Mouse (Mus musculus) kidney, embryonic 14.5 days (tissue): Measurements from ENCODE around the gene Gm28635. TPM values are rescaled to one million over a fixed set of nuclear protein-coding genes. Genes with fewer than 3 reads are reported as not detected.
"Not testable (repeated sequence)": the region's sequence is repeated elsewhere in the genome, so short reads cannot be mapped to it uniquely, and the experiment has no call there.

Source experiments
- ATAC-seq: fragments of 200-750 bp; cut with Nextera tagmentation; 2 replicates; pipeline ENCODE4 v1.8.0; 2017; ENCODE audit warnings: moderate number of reproducible peaks, mild to moderate bottlenecking, moderate TSS enrichment, moderate library complexity; ENCODE audit not compliant: low FRiP score, low TSS enrichment
- H3K27ac ChIP-seq: fragments of 300-500 bp; sonication (generic); 2 replicates; pipeline ENCODE4 v1.5.1; 2014; ENCODE audit warnings: low read depth, mild to moderate bottlenecking, low read length, moderate library complexity, mixed read lengths
- H3K27me3 ChIP-seq: fragments of 300-500 bp; sonication (generic); 2 replicates; pipeline ENCODE4 v1.6.1; 2014; ENCODE audit warnings: mild to moderate bottlenecking, low read length; ENCODE audit not compliant: control insufficient read depth, insufficient read depth
- H3K36me3 ChIP-seq: fragments of 300-500 bp; sonication (generic); 2 replicates; pipeline ENCODE4 v1.6.1; 2014; ENCODE audit warnings: low read length, mixed read lengths; ENCODE audit not compliant: control insufficient read depth, insufficient read depth
- H3K4me1 ChIP-seq: fragments of 300-500 bp; sonication (generic); 2 replicates; pipeline ENCODE4 v1.6.1; 2014; ENCODE audit warnings: low read length, mixed read lengths; ENCODE audit not compliant: control insufficient read depth, insufficient read depth
- H3K4me2 ChIP-seq: fragments of 300-500 bp; sonication (generic); replicated peaks from 2 replicates; pipeline ENCODE4 v1.6.1; 2014; ENCODE audit warnings: low read depth, mild to moderate bottlenecking, low read length
- H3K4me3 ChIP-seq: fragments of 300-500 bp; sonication (generic); 2 replicates; pipeline ENCODE4 v1.5.1; 2014; ENCODE audit warnings: mild to moderate bottlenecking, low read length
- H3K9ac ChIP-seq: fragments of 300-500 bp; sonication (generic); 2 replicates; pipeline ENCODE4 v1.6.1; 2014; ENCODE audit warnings: low read depth, mild to moderate bottlenecking, low read length, moderate library complexity
- H3K9me3 ChIP-seq: fragments of 300-500 bp; sonication (generic); 2 replicates; pipeline ENCODE4 v1.6.1; 2016; ENCODE audit warnings: low read length; ENCODE audit not compliant: control insufficient read depth
- WGBS: fragments of 180-500 bp; shearing (Covaris S2); extraction: QIAGEN DNeasy Blood & Tissue Kit; methylation state at CpG from one replicate; pipeline ENCODE4 v1.1.7; 2014; 5-methylcytosine and 5-hydroxymethylcytosine counted together
- polyA plus RNA-seq: library from polyadenylated mRNA; unstranded; fragments of >200 nt; fragmentation: Nextera tagmentation; extraction: Ambion mirVana; gene quantifications from 2 replicates; pipeline ENCODE4 v1.2.1, GENCODE M21; 2014

Gene Gm28635
- polyA plus RNA-seq, 1 experiment from 2014 or later, result not detected

- H3K4me2 ChIP-seq, result no peak overlapping the region
- no peak overlapping the region for H3K4me3 ChIP-seq
- no peaks in the 10 kb centered on the region for H3K27me3 ChIP-seq
- H3K27ac ChIP-seq, result no peak overlapping the region
- ATAC-seq, result no peak
- no peak overlapping the region for H3K9ac ChIP-seq
- H3K4me1 ChIP-seq, result no peaks in the 10 kb centered on the region
- H3K9me3 ChIP-seq, result no peaks in the 10 kb centered on the region
- WGBS, result 100% methylated on average over 1 of the region's 1 CpGs
- peaks cover 44% of the 10 kb centered on the region for H3K36me3 ChIP-seq
Observed at GRCm38 (mm10) chr2:84703497-84703896, 25.7 kb upstream of the Gm28635 start.

GRCm38 (mm10) chr2:84695007-84695695 is 17.3 kb upstream of the Gm28635 start:
- H3K4me2 ChIP-seq, result no peak overlapping the region
- H3K4me1 ChIP-seq, result no peaks in the 10 kb centered on the region
- H3K4me3 ChIP-seq, result no peak overlapping the region
- H3K9me3 ChIP-seq, result no peaks in the 10 kb centered on the region
- 91% methylated on average over 5 of the region's 5 CpGs for WGBS
- H3K9ac ChIP-seq, result no peak overlapping the region
- ATAC-seq, result no peak
- H3K27me3 ChIP-seq, result no peaks in the 10 kb centered on the region
- H3K36me3 ChIP-seq, result peaks cover 77% of the 10 kb centered on the region
- no peak overlapping the region for H3K27ac ChIP-seq

- no peak for ATAC-seq
- H3K4me1 ChIP-seq, result no peaks in the 10 kb centered on the region
- peaks cover 92% of the 10 kb centered on the region for H3K36me3 ChIP-seq
- 89% methylated on average over 12 of the region's 12 CpGs for WGBS
- H3K9ac ChIP-seq, result no peak overlapping the region
- no peaks in the 10 kb centered on the region for H3K27me3 ChIP-seq
- H3K27ac ChIP-seq, result no peak overlapping the region
- no peaks in the 10 kb centered on the region for H3K9me3 ChIP-seq
- H3K4me2 ChIP-seq, result no peak overlapping the region
- no peak overlapping the region for H3K4me3 ChIP-seq
Observed at GRCm38 (mm10) chr2:84690050-84690449, 12.2 kb upstream of the Gm28635 start.

- Histone ChIP-seq H3K27ac (no peak overlapping the region), H3K4me1 (no peaks in the 10 kb centered on the region), H3K4me2 (no peak overlapping the region), H3K27me3 (no peaks in the 10 kb centered on the region), H3K36me3 (peaks cover 85% of the 10 kb centered on the region), H3K4me3 (no peak overlapping the region), H3K9ac (no peak overlapping the region), H3K9me3 (no peaks in the 10 kb centered on the region)
- ATAC-seq, result no peak
- 81% methylated on average over 2 of the region's 2 CpGs for WGBS
Observed at GRCm38 (mm10) chr2:84688080-84688844, 10.4 kb upstream of the Gm28635 start.

- Histone ChIP-seq H3K4me1 (no peaks in the 10 kb centered on the region; the same call in 1 of the 2 replicates), H3K36me3 (peaks cover 42% of the 10 kb centered on the region), H3K27me3 (no peaks in the 10 kb centered on the region), H3K27ac (no peak overlapping the region), H3K4me3 (no peak overlapping the region), H3K9me3 (no peaks in the 10 kb centered on the region), H3K9ac (no peak overlapping the region), H3K4me2 (no peak overlapping the region)
- WGBS, result 85% methylated on average over 6 of the region's 6 CpGs
- ATAC-seq, result no peak
Observed at GRCm38 (mm10) chr2:84682605-84683183, 4.9 kb upstream of the Gm28635 start.

GRCm38 (mm10) chr2:84679016-84679415 is 1.2 kb upstream of the Gm28635 start, which contains the start of gene Tmx2:
Gene Tmx2 (minus strand): TSS chr2:84679140.
- Histone ChIP-seq H3K4me3 (peak within 1 kb of the TSS; percentile 99), H3K9me3 (no peaks in the 10 kb centered on the region), H3K4me1 (peaks cover 12% of the 10 kb centered on the region; the same call in 1 of the 2 replicates), H3K4me2 (peak within 1 kb of the TSS; percentile 81), H3K36me3 (peaks cover 29% of the 10 kb centered on the region), H3K9ac (peak within 1 kb of the TSS; percentile 89), H3K27me3 (no peaks in the 10 kb centered on the region), H3K27ac (peak within 1 kb of the TSS; percentile 59; the same call in 1 of the 2 replicates)
- ATAC-seq, result no peak
- WGBS, result 17% methylated on average over 8 of the region's 8 CpGs

DNA sequence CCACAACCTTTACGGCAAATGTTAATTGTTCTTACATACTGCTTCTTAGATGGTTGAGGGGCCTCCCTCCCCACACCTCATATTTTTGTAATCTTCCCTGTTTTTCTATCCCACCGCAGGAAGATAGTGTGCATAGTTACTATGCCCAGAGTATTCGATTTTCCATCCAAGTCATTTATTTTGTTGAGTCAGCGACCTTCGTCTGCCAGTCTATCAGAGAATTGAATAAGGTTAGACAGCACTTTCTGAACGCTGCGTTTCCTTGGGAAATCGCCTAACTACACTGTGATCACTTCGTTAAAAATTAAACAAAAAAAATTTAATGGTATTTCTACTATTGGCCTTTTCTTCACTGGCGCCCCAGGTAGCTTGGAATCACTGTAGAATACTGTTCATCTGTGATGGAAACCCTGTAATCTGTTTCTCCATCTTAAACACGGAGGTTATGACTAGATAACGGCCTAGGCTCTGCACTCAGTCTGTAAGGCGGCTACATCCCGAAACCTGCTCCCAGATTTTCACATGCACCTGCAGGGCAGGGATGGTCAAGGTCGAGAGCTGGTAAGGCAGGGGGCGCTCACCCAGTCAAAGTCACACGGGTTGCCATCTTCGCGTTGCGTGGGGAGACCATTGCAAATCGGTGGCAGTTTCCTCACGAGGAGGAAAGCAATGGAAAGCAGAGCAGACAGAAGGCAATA is 422 bp downstream of the Gm28635 start:
- H3K9me3 ChIP-seq, result no peaks in the 10 kb centered on the region
- peak overlapping the region; percentile 99 for H3K4me3 ChIP-seq
- H3K27me3 ChIP-seq, result no peaks in the 10 kb centered on the region
- peak overlapping the region; percentile 64 for H3K9ac ChIP-seq
- peak; percentile 51 for ATAC-seq
- WGBS, result 11% methylated on average over 22 of the region's 22 CpGs
- no peak overlapping the region for H3K27ac ChIP-seq
- peak overlapping the region; percentile 72 for H3K4me2 ChIP-seq
- H3K4me1 ChIP-seq, result peaks cover 12% of the 10 kb centered on the region; the same call in 1 of the 2 replicates
- peaks cover 38% of the 10 kb centered on the region for H3K36me3 ChIP-seq

DNA sequence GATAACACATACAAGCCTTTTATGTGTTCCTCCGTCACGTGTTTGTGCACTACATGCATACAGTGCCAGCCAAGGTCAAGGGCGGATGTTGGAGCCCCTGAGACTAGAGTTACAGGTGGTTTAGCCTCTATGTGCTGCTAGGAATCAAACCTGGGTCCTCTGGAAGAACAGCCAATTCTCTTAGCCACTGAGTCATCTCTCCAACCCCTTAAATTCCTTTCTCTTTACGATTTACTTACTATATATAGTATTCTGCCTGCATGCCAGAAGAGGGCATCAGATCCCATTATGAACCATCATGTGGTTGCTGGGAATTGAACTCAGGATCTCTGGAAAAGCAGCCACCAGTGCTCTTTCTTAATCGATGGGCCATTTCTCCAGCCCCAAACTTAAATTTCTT is 6.3 kb downstream of the Gm28635 start:
- peaks cover 39% of the 10 kb centered on the region for H3K36me3 ChIP-seq
- H3K27ac ChIP-seq, H3K9ac ChIP-seq, ATAC-seq, H3K9me3 ChIP-seq, H3K4me3 ChIP-seq, H3K27me3 ChIP-seq: not testable (repeated sequence)
- H3K4me2 ChIP-seq, result peak overlapping the region; percentile 56; the same call in 1 of the 2 replicates
- 73% methylated on average over 4 of the region's 5 CpGs for WGBS
- peaks cover 12% of the 10 kb centered on the region; the same call in 1 of the 2 replicates for H3K4me1 ChIP-seq
